Mouse (Mus musculus) c-Kit-positive CD71-positive TER-119-negative erythroid progenitor cells, embryonic 14.5 days (primary cell): Measurements from ENCODE around the gene Rnf223.

ENCODE experiments used
- DNase-seq: peaks from one replicate; pipeline ENCODE4 v3.0.0-alpha.2; 2013; ENCODE audit warnings: low read depth

Rnf223 gene

GRCm38 (mm10) chr4:156130436-156130835, at the start of gene Rnf223:
Rnf223 (plus strand) TSS chr4:156130513.
- no peak for DNase-seq

- no peak for DNase-seq
Measured at GRCm38 (mm10) chr4:156082621-156083234, 47.6 kb upstream of the Rnf223 start.

DNA sequence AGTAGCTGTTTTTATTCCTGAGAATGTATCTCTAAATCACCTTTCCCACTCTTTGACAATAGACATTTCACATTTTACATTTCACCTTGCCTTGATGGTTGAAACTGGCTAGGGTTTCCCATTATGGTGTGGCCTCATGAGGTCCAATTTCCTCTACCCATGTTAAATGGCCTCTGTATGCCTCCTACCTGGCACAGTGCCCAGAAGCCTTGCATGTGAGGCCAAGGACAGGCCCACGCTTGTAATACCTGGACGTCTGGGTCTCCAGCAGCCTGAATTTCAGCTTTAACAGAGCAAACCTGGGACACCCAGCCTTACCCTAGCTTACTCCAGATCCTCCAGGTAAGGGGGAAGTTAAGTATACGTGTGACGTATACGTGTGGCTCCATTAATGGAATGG, 47.0 kb upstream of the Rnf223 start:
- no peak for DNase-seq

DNA sequence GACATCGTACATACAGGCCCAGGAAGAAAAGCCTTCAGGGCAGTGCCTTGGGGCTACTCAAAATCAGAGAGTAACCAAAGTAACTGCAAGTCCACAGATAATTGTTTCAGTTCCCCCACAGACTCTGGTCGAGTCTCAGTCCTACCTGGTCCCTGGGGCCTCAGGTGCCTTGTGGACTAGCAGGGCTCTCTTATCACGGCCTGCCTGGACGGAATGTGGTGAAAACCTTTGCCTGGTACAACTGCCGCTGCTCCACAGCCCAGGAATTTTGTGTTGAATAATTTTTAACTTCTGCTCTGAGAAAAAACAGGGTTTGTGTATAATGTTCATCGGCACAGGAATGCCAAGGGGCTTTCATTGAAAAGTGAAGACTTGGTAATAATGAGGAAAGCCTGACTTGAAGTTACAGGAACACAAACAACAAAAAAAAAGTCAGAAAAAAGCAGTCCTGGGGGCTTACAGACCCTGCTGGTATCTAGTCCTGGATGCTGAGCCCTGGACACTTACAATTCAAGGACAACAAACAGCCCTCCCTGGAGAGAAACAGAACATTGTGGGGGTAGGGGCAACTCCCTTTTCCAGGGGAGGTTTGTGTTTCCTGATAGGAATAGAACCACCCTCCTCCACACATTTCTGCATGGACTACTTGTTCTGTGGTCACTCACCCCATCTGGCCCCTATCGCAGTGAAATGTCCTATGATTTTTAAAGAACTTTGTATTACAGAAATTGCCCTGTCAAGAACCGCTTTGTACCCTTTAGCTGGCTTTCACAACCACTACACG, 46.0 kb upstream of the Rnf223 start:
- DNase-seq = no peak

DNA sequence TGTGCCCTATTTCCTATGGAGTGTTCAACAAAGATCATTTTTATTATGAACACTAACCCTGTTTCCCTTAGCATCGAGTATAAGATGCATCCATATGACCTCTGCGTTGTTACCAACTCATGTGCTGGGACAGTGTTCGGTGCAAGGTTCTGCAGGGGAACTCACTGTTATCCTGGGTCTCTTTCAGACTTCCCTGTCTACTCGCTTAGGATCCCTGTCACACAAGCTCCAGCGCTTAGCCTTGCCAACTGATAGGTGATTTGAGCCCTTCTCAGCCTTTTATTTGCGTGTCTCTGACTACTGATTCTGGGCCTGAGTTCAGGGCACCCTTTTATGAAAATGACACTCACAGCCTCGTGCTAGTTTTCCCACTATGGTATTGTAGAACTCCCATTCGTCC, 45.1 kb upstream of the Rnf223 start:
- DNase-seq = no peak

DNA sequence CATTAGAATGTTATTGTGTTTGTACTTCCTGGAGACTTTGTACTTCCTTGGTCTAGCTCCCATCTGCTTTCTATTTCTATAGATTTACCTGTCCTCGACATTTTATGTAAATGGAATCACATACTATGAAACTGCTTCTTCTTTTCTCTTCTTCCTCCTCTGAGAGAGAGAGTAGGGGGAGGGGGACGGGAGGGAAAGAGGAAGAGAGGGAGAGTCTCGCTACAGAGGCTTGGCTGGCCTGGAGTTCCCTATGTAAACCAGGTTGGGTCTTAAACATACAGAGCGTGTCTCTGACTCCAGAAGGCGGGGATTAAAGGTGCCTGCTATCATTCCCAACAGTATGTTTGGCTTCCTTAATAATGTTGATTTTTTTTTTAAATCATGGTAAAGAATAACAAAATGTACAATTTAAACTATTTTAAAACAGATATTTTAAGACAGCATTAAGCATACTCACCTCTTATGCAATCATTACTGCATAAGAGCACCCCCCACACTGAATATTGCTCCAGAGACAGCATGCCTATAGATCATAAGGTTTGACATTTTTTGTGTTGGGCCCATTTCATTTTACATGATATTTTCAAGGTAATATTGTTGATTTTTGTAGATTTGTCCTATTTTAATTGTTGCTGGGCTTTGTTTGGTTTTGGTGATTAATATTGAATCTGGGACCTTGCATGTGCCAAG, 42.8 kb upstream of the Rnf223 start:
- DNase-seq = no peak

DNA sequence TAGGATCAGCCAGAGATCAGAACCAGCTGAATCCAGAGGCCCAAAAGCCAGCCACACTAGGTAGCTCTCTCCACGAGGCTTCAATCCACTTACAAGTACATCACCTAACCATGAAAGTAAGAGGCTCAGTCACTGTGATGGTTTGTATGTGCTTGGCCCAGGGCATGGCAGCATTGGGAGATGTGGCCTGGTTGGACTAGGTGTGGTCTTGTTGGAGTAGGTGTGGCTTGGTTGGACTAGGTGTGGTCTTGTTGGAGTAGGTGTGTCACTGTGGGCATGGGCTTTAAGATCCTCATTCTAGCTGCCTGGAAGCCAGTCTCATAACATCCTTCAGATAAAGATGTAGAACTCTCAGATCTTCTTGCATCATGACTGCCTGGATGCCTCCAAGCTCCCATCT, 39.1 kb upstream of the Rnf223 start:
- DNase-seq = no peak

GRCm38 (mm10) chr4:156092765-156093164, 37.5 kb upstream of the Rnf223 start:
- no peak for DNase-seq

DNA sequence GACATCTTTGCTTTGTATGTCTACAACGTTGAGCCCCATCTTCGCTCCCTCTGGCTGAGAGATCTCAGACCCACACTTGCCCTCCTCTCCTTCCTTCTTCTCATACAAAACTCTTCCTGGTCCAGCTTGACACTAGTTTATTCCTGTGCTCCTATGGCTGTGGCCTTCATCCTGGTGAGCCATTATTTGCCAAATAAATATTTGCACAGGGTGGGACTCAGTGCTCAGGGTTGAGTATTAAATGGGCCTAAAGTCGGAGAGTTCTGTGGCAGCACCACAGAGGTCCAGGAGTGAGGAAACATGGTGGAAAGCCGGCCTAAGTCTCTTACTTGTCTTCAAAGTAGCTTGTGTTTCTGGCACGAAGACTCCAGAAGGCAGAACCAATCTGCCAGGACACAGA, 36.6 kb upstream of the Rnf223 start:
- no peak for DNase-seq

GRCm38 (mm10) chr4:156096191-156096590, 34.1 kb upstream of the Rnf223 start:
- no peak for DNase-seq

- no peak for DNase-seq
Measured at GRCm38 (mm10) chr4:156097770-156098366, 32.4 kb upstream of the Rnf223 start.

DNA sequence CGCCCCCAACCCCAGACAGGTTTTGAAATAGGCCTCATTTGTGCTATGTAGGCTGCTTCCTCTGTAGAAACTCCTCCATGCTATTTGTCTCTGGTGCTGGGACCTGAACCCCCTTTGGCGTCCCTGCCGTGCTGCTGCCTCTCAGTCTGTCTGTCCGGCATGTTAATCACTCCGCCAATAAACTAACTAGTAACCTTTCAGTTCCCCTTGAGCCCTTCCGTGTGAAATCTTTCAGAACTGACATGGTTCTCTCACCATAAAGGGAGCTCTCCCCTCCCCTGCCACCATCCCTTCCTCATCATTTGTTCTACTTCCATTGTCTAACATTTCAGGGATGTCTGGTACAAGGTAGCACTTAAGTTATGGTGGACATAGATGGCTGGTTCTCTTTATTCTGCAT, 30.9 kb upstream of the Rnf223 start:
- DNase-seq = no peak

DNA sequence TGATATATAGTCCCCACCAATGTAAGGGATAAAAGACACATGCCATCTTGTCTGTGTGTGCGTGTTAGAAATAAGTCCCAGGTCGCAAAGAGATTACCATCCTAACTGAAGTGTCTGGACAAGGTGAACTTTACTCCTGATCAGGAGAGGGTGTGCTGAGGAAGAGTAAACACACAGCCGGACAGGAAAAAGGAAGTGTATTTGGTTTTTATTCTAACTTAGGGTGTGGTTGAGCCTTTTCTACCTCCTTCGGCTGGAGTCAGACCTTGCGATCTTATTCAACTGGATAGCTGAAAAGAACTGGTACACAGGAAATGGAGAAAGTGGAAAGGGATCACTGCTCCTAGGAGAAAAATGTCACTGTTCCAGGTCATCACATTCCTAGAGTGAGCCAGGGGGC, 29.8 kb upstream of the Rnf223 start:
- no peak for DNase-seq

GRCm38 (mm10) chr4:156101481-156101903, 28.8 kb upstream of the Rnf223 start:
- DNase-seq = no peak

GRCm38 (mm10) chr4:156103342-156103741, 27.0 kb upstream of the Rnf223 start:
- no peak for DNase-seq

GRCm38 (mm10) chr4:156108606-156109546, 21.4 kb upstream of the Rnf223 start:
- DNase-seq = peak; percentile 42

DNA sequence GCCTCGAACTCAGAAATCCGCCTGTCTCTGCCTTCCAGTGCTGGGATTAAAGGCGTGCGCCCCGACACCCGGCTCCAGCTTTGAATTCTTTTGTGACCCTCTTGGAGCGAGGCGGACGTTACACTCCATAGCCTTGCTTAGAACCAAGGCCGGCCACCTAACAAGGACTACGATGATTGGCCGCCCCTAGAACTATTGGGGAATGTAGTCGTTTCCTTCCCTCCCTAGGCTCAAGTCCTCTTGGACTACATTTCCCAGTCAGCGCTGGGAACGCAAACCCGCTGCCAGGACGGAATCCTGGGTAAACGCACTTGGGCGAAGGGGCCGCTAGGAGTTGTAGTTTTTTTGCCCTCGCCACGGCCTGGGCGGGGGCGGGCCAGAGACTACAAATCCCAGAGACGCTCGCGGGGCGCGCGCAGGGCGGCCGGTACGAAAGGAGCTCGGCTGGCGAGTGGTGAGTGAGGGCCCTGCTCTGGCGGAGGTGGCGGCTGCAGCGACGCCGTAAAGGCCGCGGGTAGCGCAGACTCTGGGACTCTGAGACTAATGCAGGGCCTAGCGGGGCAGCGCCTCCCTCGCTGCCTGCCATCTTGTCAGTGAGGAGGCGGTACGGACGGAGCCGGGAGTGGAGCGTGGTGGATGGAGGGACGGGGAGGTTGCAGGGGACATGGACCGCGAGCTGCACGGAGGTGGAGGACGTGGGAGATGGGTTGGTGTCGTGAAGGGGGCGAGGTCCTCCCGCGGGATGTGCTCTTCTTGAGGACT, 20.6 kb upstream of the Rnf223 start, which contains the start of gene 9430015G10Rik:
9430015G10Rik (plus strand) TSS at position 413 of the 762 bp plus-strand sequence.
- DNase-seq = peak; percentile 98

- no peak for DNase-seq
Measured at GRCm38 (mm10) chr4:156124077-156124476, 6.2 kb upstream of the Rnf223 start.

DNA sequence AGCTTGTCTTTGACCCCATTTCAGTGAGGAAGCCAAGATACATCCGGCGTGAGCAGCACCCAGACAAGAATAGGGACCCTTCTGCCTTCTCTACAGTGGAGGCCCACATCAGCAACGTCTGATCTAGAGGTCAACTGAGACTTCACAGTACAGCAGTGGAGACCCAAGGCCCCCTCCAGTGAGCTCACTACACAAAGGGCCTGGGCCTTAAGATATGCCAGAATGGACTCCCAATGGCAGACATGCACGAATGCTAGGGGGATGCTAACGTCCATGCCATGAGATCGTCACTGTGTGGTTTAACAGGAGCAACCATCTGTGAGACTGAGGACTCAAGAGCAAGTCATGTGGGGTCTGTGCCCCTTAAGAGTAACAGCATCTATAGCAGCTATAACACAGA, 4.9 kb upstream of the Rnf223 start:
- DNase-seq = no peak

DNA sequence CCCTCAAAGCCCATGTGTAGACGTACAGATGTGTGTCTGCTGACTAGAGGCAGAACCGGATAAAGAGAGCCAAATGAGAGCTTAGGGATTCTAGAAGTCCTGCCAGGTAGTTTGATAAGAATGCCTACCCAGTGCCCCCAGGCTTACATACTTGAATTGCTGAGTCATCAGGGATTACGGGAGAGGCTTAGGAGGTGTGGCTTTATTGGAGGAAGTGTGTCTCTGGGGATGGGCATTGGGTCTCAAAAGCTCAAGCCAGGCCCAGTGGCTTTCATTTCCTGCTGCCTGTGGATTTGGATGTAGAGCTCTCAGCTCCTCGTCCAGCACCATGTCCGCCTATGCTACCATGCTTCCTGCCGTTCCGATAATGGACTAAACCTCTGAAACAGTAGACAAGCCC, 3.5 kb upstream of the Rnf223 start:
- no peak for DNase-seq

- DNase-seq = no peak
Measured at GRCm38 (mm10) chr4:156128746-156129145, 1.6 kb upstream of the Rnf223 start.
